Mouse (Mus musculus) cortical plate, adult 2 months (tissue): ENCODE results near the gene Zap70.

ENCODE experiments used
- CTCF ChIP-seq: fragments of 200-500 bp; IDR thresholded peaks from 2 replicates; pipeline ENCODE4 v1.5.1; 2011; ENCODE audit warnings: mild to moderate bottlenecking, control low read depth, low read length; ENCODE audit not compliant: insufficient read depth; ENCODE audit errors: extremely low read depth
- POLR2A ChIP-seq: fragments of 200-500 bp; IDR thresholded peaks from 2 replicates; pipeline ENCODE4 v1.6.1; 2011; ENCODE audit warnings: mild to moderate bottlenecking, low read length, control low read depth; ENCODE audit not compliant: insufficient read depth; ENCODE audit errors: extremely low read depth

GRCm38 (mm10) chr1:36760401-36760800 is 1.2 kb upstream of the Zap70 start:
- TF ChIP-seq POLR2A = no peak
- TF ChIP-seq CTCF = no peak
